Mouse (Mus musculus) layer of hippocampus, adult 18-20 months (tissue): ENCODE results near the gene Selenof. TPM values are rescaled to one million over a fixed set of nuclear protein-coding genes. Genes with fewer than 3 reads are reported as not detected.
A peak's percentile ranks its signal among the peaks of the same experiment; 100 is the strongest.

Experiments used
- DNase-seq, 2 experiments: peaks; one replicate each; pipeline ENCODE4 v3.0.0; 2022; ENCODE audit warnings: low spot score in 2 of 2
- total RNA-seq, 2 experiments: library from RNA; stranded (reverse); gene quantifications; 2 replicates each; pipeline ENCODE4 v1.2.3; 2021

Selenof gene
- total RNA-seq, 2 experiments from 2014 or later = 210 to 219 TPM

DNA sequence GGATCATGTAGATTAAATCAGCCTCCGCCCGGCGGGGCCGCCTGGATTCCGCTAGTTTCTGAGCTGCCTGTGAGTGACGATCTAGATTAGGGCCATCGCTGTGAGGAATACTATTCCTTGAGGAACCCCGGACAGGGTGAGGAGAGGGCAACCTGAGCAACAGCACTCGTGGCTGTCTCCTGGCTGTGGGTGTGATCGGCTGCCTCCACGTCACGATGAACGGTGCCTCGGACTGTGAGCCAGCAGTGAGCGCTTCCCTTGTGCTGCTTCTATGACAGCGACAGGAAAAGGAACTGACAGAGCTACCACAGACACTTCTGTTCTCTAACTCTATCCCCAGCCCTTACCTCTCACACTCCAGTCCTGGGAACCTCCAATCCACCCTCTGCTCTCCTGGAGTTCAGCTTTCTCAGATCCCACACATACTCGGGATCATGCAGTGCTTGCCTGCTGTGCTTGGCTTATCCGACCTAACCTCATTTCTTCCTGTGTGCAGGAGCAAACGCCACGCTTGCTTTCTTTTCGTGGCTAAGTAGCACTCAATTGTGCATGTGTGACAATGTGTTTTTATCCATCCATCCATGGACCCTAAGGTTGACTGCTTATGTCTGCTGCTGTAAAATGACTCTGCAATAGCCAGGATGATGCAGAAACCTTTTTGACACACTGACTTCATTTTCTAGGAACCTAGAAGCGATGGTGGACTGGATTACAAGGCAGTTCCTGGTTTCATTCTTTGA, 8.4 kb upstream of the Selenof start:
- DNase-seq = peak in 1 of 2 experiments; percentile 40

DNA sequence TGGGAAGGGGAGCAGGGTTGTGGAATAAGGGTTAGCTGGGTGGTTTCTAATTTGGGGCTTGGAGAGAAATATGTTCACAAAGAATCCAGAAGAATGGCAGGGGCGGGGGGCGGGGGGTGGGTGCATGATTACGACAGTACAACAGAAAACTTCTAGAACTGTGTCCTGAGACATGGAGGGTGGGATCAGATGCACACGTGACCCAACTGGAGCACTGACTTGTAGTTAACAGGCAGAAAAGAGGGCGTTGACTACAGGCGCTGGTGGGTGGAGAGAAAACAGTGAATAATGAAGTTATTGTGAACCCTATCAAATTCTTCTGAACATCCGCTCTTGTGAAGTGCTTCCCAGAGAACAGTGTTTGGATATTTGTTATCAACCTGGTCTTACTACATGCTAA, 6.2 kb upstream of the Selenof start:
- no peak for DNase-seq

DNA sequence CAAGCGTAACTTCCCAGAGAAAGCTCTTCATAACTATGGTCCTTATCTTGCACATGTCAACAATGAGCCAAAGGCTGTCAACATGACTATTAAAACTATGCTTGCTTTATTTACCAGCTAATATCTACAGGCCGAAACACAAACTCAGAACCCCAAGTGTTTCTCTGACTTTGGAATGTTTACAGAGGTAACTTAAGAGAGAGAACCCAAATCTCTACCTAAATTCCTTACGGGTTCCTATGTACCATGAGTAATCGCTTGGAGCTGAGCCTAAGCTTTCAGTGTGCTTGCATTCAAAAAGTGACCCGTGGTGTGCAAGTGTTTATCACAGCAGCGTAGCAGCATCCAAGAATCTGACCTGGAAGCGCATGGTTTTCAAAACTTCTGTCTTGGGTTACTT, 4.9 kb upstream of the Selenof start:
- no peak for DNase-seq

DNA sequence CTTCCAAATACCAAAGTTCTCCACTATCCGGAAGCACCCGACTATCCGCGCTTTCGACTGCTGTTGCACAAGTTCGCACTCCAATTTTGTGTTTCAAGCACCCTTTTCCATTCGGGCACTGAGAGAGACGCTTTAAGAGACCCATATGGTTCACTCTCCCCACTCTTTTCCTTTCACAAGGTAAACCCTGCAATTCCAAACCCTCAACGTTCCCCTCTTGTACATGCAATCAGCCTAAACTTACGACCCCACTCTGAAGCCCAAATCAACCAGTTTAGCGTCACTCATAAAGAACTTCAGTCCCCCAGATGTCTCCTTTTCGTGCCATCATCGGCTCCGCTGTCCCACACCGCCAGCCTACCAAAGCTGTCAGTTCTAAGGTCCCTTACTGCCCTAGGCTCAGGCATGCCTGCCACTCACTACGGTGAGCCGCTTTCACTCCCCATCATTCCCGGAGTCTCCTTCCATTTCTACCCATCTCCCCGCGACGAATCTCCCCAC, 1.2 kb upstream of the Selenof start:
- no peak for DNase-seq

DNA sequence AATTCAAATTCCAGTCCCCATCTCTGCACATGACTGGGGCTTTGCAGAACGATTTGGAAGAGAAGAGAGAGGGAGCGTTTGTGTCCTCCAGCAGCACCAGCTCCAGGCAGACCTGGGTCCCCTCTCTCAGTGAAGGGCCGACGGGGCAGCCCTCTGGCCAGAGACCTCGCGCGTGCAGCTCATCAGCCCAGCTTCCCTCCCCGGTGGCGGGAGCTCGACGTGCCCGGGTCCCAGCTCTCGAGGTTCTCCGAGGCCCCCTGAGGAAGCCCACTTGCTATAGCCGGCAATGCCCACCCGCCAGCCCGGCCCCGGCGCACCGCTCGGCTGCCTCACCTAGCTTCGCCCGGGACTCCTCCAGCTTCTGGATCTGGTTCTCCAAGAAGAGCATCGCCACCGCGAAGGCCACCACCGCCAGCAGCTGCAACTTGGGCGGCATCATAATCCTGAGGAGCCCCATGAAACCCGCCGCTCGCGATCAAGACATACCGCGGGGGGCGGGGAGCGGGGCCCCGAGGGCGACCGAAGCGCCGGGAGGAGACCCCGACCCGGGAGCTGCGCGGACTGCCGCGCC, 618 bp upstream of the Selenof start:
- DNase-seq = peak in 1 of 2 experiments; percentile 22

DNA sequence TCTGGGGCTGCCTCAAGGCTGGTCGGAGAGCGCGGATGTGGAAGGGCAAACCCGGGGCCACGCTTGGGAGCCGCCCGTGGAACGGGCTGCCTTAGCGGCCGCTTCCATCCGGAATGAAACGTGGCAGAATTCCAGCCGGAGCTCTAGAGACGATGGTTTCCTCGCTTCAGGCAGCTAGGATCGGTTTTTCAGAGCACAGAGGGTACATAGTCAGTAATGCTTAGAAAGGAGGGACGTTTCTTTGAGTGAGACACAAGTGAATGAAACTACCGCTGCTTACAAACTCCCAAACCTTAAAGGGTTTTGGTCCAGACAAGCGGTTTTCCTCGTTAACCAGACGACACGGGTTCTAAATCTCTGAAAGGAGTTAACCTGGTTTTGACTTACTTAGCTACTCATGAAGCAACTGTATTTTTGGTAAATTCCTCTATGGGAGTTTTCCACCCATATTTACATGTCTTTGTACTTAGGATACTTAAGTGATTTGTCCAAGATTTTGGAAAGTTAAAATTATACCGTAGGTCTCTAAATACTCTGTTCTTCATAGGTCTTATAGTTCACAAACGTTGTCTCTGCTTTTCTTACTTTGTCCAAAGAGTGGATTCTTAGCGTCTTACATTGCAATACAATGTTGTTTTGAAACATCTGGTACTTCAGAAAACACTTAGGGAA, 848 bp downstream of the Selenof start:
- no peak for DNase-seq

DNA sequence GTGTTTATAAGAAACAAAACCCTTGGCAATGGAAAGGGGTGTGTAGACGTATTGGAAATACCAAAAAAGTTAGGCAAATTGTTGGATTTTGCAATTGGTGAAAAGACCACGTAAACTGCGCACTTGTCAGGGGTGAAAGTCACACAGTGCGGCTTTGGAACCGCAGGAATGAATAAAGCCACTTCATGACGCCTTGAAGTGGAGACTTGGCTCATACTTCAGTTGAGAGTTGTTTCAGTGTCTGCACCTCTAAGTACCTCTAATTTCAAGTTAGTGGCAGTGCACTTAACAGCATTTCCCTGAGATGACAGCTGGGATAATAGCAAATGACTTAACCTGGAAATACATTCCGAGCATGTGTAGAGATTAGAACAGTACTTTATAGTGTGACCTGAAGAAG, 4.2 kb downstream of the Selenof start:
- DNase-seq = no peak

DNA sequence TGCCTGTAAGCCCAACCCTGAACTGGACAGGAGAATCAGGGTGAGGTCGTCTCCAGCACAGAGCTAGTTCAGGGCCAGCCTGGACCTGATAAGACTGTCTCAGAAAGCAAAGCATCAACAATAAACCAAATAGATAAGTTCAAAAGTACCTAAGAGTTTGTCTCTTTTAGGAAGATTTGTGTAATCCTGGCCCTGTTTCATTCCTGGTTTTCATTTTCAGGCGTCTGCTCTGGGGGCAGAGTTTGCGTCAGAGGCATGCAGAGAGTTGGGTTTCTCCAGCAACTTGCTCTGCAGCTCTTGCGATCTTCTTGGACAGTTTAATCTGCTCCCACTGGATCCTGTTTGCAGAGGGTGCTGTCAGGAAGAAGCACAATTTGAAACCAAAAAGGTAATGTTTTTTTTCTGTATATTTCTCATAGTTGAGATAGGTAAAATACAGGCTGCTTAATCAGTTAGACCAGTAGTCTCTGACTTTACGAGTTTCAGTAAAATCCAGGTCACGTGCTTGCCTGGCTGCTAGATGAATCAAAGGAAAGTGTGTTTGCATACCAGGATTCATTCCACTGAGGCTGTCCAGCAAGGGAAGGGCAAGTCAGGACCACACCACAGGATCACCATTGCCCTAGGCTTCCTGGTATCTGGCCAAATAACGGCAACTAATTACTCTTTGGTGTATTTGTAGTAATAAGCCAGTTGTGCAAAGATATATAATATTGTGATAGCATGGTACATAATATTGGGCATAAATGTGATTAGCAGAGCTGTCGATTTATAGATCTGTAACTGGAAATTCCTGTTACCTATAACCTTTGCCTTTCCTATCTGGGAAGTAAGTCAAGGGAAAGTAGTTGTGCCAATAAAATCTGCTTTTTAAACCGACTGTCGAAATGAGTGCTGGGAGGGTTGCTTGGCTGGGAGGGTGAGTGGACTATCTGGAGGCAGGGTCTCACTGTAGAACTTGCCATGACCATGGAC, 7.5 kb downstream of the Selenof start:
- DNase-seq = no peak

DNA sequence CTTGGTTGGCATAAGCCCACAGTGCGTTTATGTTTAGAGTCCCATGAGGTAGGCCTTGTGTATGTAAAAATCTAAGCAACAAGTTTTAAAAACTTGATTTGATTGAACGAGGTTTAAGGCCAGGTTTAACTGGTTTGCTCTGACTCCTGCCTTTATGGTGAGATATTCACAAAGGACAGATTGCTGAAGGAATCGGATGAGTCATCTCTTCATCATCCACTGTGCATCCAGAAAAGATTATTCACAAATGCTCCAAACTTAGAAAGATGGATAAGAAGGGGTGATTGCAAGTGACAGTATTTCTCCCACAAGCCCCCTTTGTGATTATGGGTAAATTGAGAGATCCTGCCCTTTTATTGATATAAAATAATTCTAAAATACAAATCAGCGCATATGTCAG, 8.8 kb downstream of the Selenof start:
- no peak for DNase-seq

DNA sequence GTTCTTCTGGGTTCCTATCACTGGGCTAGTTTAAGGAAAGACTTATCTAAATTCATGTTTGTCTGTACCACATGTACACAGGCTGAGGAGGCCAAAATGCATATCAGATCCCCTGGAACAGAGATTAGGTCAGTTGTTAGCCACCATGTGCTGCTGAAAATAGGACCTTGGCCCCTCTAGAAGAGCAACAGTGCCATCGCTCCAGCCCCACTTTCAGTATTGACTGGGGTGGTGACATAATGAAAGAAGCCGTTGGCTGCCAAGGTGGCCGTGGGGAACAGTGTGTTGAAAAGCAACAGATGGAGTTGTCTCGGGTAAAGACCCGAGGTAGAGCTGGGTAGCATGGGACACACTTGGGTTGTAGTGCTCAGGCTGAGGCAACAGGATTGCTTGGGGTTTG, 9.7 kb downstream of the Selenof start:
- no peak for DNase-seq

DNA sequence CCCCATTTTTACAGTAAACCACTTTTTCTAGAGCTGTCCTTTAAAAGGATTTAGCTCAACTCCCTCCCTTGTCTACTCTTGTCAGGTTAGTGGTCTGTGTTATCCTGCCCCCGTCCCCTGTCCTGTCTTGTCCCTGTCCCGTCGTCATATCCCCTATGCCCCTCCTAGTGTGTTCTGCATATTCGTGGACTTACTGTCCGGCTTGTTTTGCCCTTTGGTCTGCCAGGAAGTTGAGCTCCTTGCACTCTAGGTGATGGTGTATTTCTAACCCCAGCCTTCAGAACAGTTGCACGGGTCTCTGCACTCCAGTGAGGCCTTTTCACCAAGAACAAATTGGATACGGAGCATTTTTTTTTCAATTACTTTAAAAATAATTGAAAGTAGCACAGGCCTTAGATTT, 10.2 kb downstream of the Selenof start:
- DNase-seq = no peak

DNA sequence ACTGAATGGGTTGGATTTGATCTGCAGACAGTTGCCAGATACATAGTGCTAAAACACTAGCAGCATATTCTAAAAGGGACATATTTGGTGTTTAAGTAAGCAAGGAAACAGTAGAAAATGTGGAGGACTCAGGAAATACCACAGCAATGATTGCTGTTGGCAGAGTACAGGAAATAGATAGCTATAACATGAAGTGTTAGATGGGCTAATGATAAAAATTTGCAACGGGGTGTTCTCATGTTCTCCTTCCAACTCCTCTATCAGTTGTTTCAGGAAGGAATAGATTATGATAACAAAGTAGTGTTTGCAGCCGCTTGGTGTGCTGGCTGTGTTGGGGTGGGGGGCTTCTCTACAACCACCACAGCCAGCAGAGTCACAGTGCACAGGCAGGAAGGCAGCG, 11.7 kb downstream of the Selenof start:
- DNase-seq = no peak

DNA sequence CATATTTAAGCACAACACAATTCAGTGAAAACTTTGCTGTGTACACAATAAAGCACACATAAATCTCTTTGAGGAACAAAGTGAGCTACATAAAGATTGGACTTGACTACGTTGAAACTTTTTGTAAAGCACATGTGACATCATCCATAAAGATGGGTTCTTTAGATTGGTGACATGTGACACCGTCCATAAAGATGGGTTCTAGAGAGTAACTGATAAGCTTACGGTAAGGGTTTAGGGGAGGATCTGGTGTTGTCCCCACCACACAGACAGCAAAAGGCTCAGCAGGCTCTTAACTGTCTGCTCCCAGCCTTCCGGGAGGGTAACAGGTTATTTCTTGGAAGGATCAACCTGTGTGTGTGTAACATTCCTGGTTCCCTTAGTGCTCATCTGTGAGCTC, 12.2 kb downstream of the Selenof start:
- no peak for DNase-seq

DNA sequence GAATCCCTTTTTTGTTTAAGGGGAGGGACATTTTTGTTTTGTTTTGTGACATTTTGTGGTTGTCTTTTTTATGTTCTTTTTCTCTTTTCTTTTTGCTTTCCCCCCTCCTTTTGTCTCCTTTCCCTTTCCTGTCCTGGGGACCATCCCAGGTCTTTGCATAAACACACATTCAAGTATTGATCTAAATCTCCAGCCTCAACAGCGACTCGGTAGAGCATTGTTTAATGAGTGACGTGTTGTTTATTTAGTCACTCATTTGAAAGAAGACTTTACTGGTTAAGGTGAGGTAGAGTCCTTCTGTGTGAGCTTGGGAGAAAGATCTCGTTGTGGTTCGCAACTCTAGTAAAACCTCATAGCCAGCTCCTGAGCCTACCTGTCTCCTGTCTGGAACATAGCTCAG, 13.7 kb downstream of the Selenof start:
- no peak for DNase-seq

DNA sequence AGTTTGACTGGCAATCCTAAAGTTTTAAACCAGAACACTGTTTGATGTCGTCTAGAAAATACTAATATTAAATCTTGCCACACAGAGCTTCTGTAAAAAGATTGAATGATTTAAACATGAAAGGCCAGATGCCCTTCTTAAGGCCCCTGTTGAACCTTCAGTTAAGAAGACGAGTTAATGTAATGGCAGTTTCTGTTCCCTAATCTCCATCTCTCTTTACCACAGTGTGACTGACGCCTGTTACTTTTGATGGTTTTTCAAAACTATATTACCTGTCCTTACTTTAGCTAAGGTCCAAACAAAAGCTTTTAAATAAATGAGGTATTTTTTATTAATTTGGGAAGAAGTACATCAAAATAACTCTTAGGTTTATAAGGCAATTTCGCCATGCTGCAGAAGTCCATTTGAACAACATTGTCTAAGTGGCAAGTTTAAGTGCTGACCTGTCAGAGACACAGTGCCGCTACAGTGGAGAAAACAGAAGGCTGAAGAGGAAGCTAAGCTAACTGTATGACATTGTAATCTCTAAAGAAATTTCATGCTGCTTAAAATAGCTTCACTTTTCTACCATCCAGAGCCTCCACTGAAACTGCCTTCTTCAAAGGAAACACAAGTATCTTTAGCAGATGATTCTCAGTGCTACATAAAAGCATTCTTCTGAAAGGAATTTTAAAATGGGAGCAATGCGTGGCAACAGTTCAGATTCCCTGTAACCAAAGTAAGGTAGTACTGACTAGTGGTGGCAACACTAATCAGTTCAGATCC, 14.9 kb downstream of the Selenof start:
- no peak for DNase-seq

DNA sequence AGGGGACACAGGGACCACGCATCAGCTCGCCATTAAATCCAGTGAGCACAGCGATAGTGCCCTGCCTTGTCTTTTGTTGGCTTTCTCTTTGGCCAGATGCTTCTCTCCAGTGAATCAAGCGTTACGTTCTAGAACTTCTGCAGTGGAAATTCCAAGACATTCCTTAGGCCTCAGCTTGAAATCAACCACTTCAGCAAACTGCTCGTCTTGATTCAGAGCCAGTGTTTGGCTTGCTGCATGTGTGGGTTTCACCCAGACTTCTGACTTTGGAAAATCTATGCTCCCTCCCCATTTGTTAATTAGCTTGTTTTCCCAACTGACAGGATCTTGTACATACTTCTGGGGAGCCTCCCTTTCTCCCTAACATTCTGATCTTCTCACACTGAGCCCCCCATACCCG, 16.6 kb downstream of the Selenof start:
- peak in 1 of 2 experiments; percentile 30 for DNase-seq

DNA sequence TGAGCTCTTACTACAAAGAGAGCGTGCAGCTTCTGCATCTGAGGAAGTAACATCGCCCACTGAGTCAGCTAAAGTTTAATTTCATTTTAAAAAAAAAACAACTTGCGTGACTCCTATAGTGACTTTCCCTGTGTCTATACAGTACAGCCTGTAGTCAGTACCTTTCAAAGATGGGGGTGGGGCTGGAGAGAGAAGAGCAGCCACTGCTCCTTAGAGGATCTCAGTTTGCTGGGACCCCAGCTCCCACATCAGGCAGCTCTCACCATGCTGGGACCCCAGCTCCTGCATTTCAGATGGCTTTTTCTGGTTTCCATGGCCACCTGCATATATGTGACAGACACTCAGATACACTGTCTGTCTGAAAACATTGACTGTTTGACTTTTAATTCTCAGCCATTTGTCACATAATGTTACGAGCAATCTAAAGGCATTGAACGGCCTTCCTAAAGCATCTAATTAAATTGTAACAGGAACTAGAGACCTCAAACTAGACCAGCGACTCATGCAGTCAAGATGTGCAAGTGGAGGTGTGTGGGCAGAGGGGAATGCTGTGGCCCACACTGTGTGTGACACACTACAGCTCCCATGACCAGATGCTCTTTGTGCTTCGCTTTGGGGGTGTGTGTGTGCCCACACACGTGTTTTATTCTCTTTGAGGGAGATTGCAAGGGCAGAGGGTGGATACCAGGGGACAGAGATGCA, 19.2 kb downstream of the Selenof start:
- DNase-seq = peak in 1 of 2 experiments; percentile 18

DNA sequence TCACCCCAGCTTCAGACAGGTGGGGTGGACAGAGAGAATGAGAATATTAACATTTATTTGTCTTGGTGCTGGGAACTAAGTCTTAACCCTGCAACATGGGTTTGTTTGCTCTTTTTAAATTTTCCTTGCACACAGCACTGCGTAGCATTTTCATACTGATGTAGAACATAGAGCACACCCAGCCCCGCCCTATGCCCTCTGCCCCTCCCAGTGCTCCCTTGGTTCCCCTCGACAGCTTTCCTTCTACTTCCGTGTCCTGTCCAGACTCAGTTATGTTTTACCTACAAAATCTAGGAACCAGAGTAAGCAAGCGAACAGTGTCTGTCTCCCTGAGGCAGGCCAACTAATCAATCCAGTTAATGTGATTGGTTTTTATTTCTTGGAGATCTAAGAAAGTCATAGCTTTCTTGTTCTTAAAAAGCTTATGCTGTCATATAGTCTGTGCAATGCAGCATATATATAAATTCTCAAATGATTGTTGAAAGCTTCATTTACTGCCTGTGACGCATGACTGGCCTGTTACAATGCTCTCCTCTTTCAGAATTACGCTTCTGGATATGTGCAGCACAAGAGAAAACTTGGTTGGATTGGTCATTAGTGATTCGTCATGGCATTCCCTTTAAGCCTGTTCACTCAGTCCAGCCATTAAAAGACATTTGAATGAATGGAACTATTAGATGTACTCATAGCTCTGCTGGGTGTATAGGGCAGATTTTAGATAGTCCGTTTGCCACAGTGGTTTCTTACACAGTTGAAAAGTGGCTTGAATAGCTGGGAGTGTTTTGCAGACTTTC, 23.1 kb downstream of the Selenof start:
- no peak for DNase-seq

DNA sequence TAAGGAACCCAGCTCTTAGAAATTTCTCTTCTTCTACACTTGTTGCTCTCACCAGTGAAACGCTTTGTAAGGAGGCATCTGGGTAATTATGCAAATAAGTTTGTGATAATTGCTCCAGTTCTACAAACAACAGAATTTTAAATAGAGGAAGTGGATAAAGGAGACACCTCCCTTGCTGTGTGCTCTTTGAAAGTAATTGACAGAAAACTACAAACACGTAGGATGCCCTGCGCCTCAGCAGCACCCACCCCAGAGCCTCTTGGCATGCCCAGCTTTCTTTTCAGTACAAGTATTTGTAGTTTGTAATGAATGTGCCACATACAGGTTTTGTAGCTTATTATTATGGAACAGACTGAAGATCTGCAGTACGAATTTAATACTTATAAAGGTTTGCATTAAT, 27.0 kb downstream of the Selenof start:
- DNase-seq = no peak
